Mouse (Mus musculus) c-Kit-positive CD71-positive TER-119-negative erythroid progenitor cells, embryonic 14.5 days (primary cell): ENCODE results near the gene Ciz1.
A peak's percentile ranks its signal among the peaks of the same experiment; 100 is the strongest.

ENCODE experiments used
- DNase-seq: peaks from one replicate; pipeline ENCODE4 v3.0.0-alpha.2; 2013; ENCODE audit warnings: low read depth

Gene Ciz1

DNA sequence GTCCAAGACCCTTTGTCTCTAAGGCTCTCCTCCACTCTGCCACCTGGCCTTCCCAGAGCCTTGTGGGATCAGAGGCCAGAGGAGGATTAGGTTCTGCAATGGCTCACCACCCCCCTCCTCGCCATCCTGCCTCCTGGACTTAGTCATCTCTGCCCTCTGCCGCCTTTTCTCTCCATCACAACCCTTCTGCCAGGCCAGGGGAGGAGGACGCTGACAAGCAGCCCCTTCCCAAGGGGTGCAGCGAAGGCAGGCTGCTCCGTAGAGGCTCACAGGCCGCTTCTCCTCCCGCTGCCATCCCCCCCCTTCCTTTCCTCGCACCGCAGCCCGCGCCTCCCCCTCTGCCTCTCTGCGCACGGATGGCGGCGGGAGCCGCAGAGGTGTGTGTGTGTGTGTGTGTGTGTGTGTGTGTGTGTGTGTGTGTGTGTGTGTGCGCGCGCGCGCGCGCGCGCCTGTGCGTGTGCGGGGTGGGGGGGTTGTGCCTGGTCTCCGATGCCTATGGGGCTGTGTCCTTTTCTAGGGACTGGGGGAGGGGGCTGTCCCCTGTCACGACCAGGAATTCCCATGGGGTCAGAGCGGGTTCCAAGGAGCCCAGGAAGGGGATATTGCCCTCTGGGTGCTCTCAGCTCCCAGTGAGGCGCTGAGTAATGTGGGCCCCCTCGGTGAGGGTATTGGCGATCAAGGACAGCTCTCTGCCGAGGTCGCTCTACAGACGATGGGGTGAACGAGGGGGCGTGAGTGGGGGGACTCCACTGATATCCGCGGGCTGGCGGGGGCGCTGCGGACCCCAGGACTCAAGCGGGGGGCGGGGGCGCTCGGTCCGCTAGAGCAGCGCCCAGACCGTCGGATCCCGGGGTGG lies at the start of gene Ciz1:
Gene Ciz1 (plus strand): TSS at position 177 of the 856 bp plus-strand sequence.
- no peak for DNase-seq

GRCm38 (mm10) chr2:32302952-32303351 lies 49.2 kb upstream of the Ciz1 start:
- no peak for DNase-seq

GRCm38 (mm10) chr2:32304145-32304832 lies 47.8 kb upstream of the Ciz1 start:
- peak; percentile 38 for DNase-seq

DNA sequence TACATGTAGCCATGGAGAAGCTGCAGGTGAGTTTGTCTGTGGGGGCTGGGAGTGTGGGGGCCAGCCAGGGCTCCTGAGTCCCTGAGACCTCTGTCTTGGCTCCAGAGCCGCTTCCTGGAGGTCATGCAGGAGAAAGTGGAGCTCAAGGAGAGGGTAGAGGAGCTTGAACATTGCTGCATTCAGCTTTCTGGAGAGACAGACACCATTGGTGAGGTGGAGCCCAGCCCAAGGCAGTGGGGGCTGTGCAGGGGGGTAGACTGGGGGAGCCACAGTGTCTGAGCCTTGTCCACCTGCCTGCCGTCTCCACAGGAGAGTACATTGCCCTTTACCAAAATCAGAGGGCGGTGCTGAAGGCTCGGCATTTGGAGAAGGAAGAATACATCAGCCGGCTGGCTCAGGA lies 46.5 kb upstream of the Ciz1 start:
- DNase-seq = no peak

DNA sequence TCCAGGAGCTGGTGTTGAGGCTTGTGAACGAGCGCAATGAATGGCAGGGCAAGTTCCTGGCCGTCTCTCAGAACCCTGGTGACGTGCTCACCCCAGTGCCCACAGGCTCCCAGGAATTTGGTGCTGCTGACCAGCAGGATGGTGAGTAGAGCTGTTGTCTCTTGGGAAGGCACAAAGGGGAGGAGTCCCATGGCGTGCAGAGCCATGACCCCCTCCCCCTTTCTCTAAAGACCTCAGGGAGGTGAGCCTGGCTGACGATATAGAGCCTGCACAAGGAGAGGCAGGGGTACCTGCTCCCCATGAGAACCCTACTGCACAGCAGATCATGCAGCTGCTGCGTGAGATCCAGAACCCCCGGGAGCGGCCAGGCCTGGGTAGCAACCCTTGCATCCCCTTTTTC lies 46.0 kb upstream of the Ciz1 start:
- DNase-seq = no peak

DNA sequence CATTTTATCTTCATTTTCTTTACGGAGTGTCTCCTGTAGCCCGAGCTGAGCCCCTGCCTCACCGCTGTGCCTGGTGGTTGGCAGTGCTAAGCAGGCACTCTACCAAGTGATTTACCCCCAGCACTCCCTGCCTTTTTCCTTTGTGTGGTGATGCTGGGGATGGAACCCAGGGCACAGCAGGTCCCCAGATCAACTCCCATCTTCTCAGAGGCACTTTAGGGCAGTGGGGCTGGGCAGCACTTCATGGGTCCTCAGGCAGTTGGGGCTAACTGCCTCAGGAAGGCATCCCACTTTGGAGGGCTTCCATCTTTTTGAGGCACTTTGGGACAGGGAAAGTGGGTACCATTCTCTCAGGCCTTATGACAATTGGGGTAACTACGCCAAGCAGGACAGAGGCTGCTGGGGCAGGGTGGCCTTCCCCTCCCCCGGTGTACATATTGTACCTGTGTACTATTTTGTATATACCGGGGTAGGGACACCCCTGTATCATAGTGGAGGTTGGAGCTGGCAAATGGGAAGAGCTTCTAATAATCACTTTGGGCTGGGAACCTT lies 44.8 kb upstream of the Ciz1 start:
- DNase-seq = no peak

- DNase-seq = peak; percentile 51
Measured at GRCm38 (mm10) chr2:32307941-32308760, 44.0 kb upstream of the Ciz1 start.

DNA sequence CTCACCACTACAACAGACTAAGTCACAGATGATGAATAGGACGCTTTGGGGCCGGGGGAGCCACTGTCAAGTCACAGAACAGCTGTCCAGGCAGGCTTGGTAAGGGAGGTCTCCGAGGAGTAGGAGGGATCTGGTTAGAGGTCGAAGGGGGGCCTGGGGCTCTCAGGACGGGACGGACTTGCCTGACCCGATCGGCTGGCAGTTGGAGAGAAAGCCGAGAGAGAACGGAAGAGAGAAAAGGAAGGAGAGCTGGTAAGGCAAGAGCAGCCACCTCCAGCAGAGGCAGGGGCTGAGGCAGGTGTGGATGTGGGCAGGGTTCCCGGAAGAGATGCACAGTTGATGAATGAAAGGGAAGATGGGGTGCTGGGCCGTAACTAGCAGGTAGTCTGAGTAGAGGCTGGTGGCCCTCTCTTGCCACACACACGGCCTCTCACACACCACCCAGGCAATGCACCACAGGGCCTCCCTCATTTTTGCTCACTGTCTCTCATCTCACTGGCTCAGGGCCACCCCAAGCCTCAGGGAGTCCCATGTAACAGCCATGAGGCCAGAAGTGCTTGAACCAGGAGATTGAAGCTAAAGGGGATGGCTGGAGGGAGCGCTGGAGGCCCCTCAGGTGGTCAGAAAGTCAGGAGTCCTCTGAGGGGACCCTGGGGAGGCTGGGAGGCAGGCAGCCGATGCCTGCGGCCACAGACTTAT lies 43.1 kb upstream of the Ciz1 start:
- DNase-seq = no peak

- no peak for DNase-seq
Measured at GRCm38 (mm10) chr2:32310096-32310845, 41.9 kb upstream of the Ciz1 start.

- no peak for DNase-seq
Measured at GRCm38 (mm10) chr2:32311443-32312317, 40.4 kb upstream of the Ciz1 start.

DNA sequence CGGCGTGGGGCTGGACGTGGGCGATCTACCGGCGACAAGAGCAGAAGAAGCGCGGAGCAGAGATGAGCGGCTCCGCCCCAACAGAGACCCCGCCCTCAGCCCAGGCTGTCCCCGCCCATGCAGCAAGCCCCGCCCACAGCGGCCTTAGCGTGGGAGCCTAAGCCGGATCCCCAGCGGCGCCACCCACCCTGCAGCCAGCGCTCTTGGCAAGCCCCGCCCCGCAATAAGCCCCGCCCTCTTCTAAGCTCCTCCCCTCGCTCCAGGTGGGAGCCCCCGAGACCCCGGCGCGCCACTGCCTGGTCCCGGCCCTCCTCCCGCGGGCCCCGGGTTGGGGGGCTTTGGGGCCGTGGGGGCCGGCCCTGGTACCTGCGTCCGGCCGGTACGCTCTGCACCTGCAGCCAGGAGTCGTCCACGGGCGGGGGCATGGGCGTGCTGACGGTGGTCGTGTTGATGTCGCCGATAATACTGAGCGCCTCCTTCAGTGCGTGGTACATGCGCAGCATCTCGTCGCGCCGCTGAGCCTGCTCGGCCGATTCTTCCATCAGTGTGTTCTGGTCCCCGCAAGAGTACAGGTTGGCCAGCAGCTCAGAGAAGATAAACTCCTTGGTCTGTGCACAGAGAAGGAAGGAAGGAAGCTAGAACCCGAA lies 39.7 kb upstream of the Ciz1 start:
- peak; percentile 70 for DNase-seq

DNA sequence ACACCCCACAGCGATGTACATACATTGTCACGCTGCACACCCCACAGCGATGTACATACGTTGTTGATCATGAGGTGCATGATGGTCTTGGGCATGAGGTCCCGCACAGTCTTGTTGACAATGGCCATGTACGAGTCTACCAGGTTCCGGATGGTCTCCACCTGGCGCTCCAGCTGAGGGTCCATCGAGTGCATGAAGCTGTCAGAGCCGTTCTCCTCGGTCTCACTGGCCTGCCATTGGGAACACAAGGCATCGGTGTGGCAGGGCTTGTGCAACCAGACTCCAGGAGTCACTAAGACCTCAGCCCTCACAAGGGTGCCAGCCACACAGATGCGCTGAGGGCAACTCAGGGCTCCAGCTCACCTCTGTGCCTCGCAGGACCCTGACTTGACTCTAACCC lies 37.3 kb upstream of the Ciz1 start:
- no peak for DNase-seq

DNA sequence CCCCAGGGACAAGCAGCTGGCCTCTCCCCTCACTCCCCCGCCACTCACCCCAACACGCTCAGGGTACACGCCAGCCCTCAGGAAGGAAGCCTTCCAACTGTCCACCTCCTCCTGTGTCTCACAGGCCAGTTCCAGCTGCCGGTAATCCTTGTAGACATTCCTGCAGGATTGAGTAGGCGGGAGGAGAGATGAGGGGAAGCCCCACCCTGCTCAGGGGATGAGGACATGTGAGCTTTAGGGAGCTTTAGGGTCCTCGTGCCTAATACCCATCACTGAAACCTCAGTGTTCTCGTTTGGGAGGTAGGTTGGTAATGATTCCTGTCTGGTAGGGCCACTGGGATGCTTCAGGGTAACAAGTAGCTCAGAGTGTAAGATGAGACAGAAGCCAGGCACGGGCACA lies 36.4 kb upstream of the Ciz1 start:
- DNase-seq = no peak

DNA sequence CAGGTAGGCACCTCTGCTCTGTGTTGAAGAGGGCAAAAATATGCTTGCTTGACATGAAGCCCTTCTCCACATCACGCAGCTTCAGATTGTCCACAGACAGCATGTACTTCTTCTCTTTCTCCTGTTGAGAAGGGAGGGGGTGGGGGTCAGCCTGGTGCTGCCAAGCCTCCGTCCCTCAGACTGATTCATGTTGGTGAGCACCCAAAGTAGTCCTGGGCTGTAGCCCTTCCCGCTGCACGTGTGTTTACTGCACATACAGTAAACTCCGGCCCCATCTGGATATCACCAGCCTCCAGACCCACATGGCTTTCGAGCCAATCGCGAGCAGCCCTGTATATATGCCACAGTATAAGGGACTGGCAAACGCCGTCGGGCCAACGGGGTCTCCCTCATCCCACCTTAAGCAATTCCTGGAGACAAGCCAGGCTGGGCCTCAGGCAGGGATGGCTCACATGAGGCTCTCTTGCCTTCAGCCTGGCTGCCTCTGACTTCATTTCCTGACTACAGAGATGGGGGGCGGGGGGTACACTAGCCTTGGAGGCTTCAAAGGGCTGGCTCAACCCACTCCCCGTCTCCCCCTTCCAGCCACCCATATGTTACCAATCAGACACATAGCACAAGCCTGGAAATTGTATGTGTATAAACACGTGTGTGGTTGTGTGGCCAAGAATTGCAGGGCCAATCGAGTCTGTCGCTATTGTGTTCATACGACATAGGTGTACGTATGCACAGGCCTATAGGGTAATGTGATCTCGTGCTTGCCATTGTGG lies 35.1 kb upstream of the Ciz1 start:
- DNase-seq = no peak

- DNase-seq = no peak
Measured at GRCm38 (mm10) chr2:32317791-32318417, 34.2 kb upstream of the Ciz1 start.

DNA sequence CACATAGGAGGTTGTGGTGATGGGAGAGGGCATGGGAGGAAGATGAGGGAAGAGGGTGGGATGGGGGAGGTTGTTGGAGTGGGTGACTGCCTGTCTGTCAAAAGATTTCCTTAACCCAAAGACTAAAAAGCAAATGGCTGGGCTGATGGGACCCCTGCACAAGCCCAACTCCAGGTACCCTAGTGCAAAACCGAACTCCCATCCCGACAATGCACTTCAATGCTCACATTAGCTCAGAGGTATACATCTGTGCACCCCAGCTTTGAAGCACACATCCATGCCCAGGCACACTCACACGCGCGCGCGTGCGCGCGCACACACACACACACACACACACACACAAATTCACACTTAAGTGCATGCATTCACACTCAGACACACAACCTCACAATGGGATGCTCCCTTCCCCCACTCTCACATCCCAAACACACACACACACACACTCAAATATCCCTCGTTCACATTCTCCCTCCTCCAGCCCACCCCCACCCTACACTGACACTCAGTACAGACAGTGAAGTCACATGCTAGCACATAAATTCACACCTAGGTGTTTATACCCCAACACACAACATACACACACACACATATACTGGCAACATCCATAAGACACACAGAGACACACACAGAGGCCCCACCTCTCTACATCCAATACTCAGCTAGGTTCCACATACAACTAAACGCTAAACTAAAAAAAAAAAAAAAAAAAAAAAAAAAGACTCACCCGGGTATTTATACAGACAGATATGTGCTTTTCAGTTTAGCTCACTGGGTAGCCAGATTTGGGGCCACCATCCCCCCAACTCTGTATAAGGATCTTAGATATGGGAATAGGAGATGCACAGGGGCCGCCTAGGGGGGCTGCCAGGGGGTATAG lies 33.2 kb upstream of the Ciz1 start:
- no peak for DNase-seq
